Mouse (Mus musculus) small intestine, adult 2 months (tissue): ENCODE data around the gene Chek2.

ENCODE experiments used
- CTCF ChIP-seq: fragments of 200-500 bp; IDR thresholded peaks from 2 replicates; pipeline ENCODE4 v1.5.1; 2012; ENCODE audit warnings: low read depth, mild to moderate bottlenecking, control low read depth, inconsistent platforms, low read length, moderate library complexity, mixed read lengths; ENCODE audit not compliant: insufficient replicate concordance, insufficient read length; ENCODE audit errors: extremely low read depth
- POLR2A ChIP-seq: fragments of 200-500 bp; IDR thresholded peaks from 2 replicates; pipeline ENCODE4 v1.6.1; 2012; ENCODE audit warnings: low read depth, mild to moderate bottlenecking, control low read depth, inconsistent platforms, low read length, moderate library complexity

GRCm38 (mm10) chr5:110802186-110802585 lies 37.6 kb upstream of the Chek2 start:
- TF ChIP-seq CTCF (no peak), POLR2A (no peak)
